Mouse (Mus musculus): Measurements from ENCODE around the gene Esyt1. TPM values are rescaled to one million over a fixed set of nuclear protein-coding genes. Genes with fewer than 3 reads are reported as not detected.
A peak's percentile ranks its signal among the peaks of the same experiment; 100 is the strongest.

The Esyt1 gene
- polyA plus RNA-seq, 1 experiment from 2014 or later: 17.8 TPM

- Histone ChIP-seq H3K9me3 (ENCODE audit: control insufficient read depth, low read length) (no peaks in the 10 kb centered on the region), H3K36me3 (ENCODE audit: control insufficient read depth, insufficient read depth, low read length) (peaks cover 46% of the 10 kb centered on the region), H3K4me3 (ENCODE audit: control insufficient read depth in 1 of 2, insufficient read depth in 1 of 2, low read depth in 1 of 2, low read length in 2 of 2) (peak overlapping the region; percentile 89 to 95), H3K9ac (ENCODE audit: low read length) (peak overlapping the region; percentile 93), H3K27me3 (ENCODE audit: control insufficient read depth, insufficient read depth, low read length) (no peaks in the 10 kb centered on the region), H3K4me1 (ENCODE audit: control insufficient read depth in 2 of 2, insufficient read depth in 2 of 2, low read length in 2 of 2) (peaks cover 0 to 12% of the 10 kb centered on the region in 2 experiments; a peak in 2 of 4 replicates), H3K27ac (replicated peaks in 1 of 2; ENCODE audit: control insufficient read depth in 1 of 2, insufficient read depth in 1 of 2, low read depth in 2 of 2, low read length in 2 of 2) (peak overlapping the region in 1 of 2 experiments; percentile 92; a peak in 3 of 4 replicates), H3K4me2 (ENCODE audit: low read length) (peak overlapping the region; percentile 86)
- ATAC-seq (ENCODE audit: insufficient number of reproducible peaks, insufficient read depth, low FRiP score, low read depth): no peak
- WGBS: 8% methylated on average over 5 of the region's 5 CpGs
Measured at GRCm38 (mm10) chr10:128460270-128460630, 65.4 kb downstream of the Esyt1 start.

Small RNA genes lying within 50 kb of the gene (microRNA-seq; reads per million reads assigned to microRNA genes)
- not detected for gene Gm47275
- gene Mir6916: not detected

Other genes starting within 250 kb of the Esyt1 start
- gene Il23a, start 227.1 kb downstream of the Esyt1 start, polyA plus RNA-seq (2014; fragmentation: Nextera tagmentation; extraction: Ambion mirVana): 3.3 and 4.3 TPM in 2 replicates
- 28.8 and 29.6 TPM in 2 replicates for gene Pan2, start 222.5 kb downstream of the Esyt1 start, polyA plus RNA-seq (2014; fragmentation: Nextera tagmentation; extraction: Ambion mirVana)
- 213 and 243 TPM in 2 replicates for gene Cnpy2, start 203.4 kb downstream of the Esyt1 start, polyA plus RNA-seq (2014; fragmentation: Nextera tagmentation; extraction: Ambion mirVana)
- gene Cs, start 188.1 kb downstream of the Esyt1 start, polyA plus RNA-seq (2014; fragmentation: Nextera tagmentation; extraction: Ambion mirVana): 493 and 524 TPM in 2 replicates
- 23.5 TPM in 2 replicates for gene Coq10a, start 156.9 kb downstream of the Esyt1 start, polyA plus RNA-seq (2014; fragmentation: Nextera tagmentation; extraction: Ambion mirVana)
- 7.9 and 9.9 TPM in 2 replicates for gene Ankrd52, start 148.8 kb downstream of the Esyt1 start, polyA plus RNA-seq (2014; fragmentation: Nextera tagmentation; extraction: Ambion mirVana)
- not detected in 2 replicates for gene Slc39a5, start 124.6 kb downstream of the Esyt1 start, polyA plus RNA-seq (2014; fragmentation: Nextera tagmentation; extraction: Ambion mirVana)
- gene Nabp2, start 114.4 kb downstream of the Esyt1 start, polyA plus RNA-seq (2014; fragmentation: Nextera tagmentation; extraction: Ambion mirVana): 64.5 and 66.6 TPM in 2 replicates
- 23.7 and 24.6 TPM in 2 replicates for gene Rnf41, start 114.2 kb downstream of the Esyt1 start, polyA plus RNA-seq (2014; fragmentation: Nextera tagmentation; extraction: Ambion mirVana)
- gene Smarcc2, start 66.6 kb downstream of the Esyt1 start, polyA plus RNA-seq (2014; fragmentation: Nextera tagmentation; extraction: Ambion mirVana): 62.4 and 63.7 TPM in 2 replicates
- gene Myl6, start 31.7 kb downstream of the Esyt1 start, polyA plus RNA-seq (2014; fragmentation: Nextera tagmentation; extraction: Ambion mirVana): 1,060 and 1,246 TPM in 2 replicates
- gene Myl6b, start 27.2 kb downstream of the Esyt1 start, polyA plus RNA-seq (2014; fragmentation: Nextera tagmentation; extraction: Ambion mirVana): 5.0 and 5.5 TPM in 2 replicates
- gene Zc3h10, start 21.9 kb upstream of the Esyt1 start, polyA plus RNA-seq (2014; fragmentation: Nextera tagmentation; extraction: Ambion mirVana): 7.3 and 8.2 TPM in 2 replicates
- 2,755 and 3,168 TPM in 2 replicates for gene Rpl41, start 23.4 kb upstream of the Esyt1 start, polyA plus RNA-seq (2014; fragmentation: Nextera tagmentation; extraction: Ambion mirVana)
- 123 TPM in 2 replicates for gene Pa2g4, start 40.1 kb upstream of the Esyt1 start, polyA plus RNA-seq (2014; fragmentation: Nextera tagmentation; extraction: Ambion mirVana)
- gene Erbb3, start 63.8 kb upstream of the Esyt1 start, polyA plus RNA-seq (2014; fragmentation: Nextera tagmentation; extraction: Ambion mirVana): 2.9 and 3.5 TPM in 2 replicates
- gene Rps26, start 100.9 kb upstream of the Esyt1 start, polyA plus RNA-seq (2014; fragmentation: Nextera tagmentation; extraction: Ambion mirVana): 540 and 605 TPM in 2 replicates
- gene Ikzf4, start 120.1 kb upstream of the Esyt1 start, polyA plus RNA-seq (2014; fragmentation: Nextera tagmentation; extraction: Ambion mirVana): 1.5 and 1.8 TPM in 2 replicates
- 9.9 and 11.4 TPM in 2 replicates for gene Suox, start 148.2 kb upstream of the Esyt1 start, polyA plus RNA-seq (2014; fragmentation: Nextera tagmentation; extraction: Ambion mirVana)
- gene Rab5b, start 170.4 kb upstream of the Esyt1 start, polyA plus RNA-seq (2014; fragmentation: Nextera tagmentation; extraction: Ambion mirVana): 56.7 and 58.3 TPM in 2 replicates
- 3.6 and 4.7 TPM in 2 replicates for gene Pmel, start 178.3 kb upstream of the Esyt1 start, polyA plus RNA-seq (2014; fragmentation: Nextera tagmentation; extraction: Ambion mirVana)
- 89.2 and 90.3 TPM in 2 replicates for gene Cdk2, start 179.2 kb upstream of the Esyt1 start, polyA plus RNA-seq (2014; fragmentation: Nextera tagmentation; extraction: Ambion mirVana)
- 5.4 and 7.1 TPM in 2 replicates for gene Dgka, start 219.0 kb upstream of the Esyt1 start, polyA plus RNA-seq (2014; fragmentation: Nextera tagmentation; extraction: Ambion mirVana)
- gene Pym1, start 222.0 kb upstream of the Esyt1 start, polyA plus RNA-seq (2014; fragmentation: Nextera tagmentation; extraction: Ambion mirVana): 16.0 and 18.3 TPM in 2 replicates